Mouse (Mus musculus) left cerebral cortex, postnatal 25 days (tissue): ENCODE data around the gene Nr4a1. TPM values are rescaled to one million over a fixed set of nuclear protein-coding genes. Genes with fewer than 3 reads are reported as not detected.

Source experiments
- DNase-seq, 2 experiments: peaks; one replicate each; pipeline ENCODE4 v3.0.0; 2022; ENCODE audit warnings: low spot score in 2 of 2, mixed read lengths in 1 of 2
- intact Hi-C: fragments of 180-260 bp; cut with DNase I; formaldehyde crosslinking; loops from one replicate; pipeline ENCODE4 v1.15.1; 2025
- total RNA-seq, 2 experiments: library from RNA; stranded (reverse); gene quantifications; 2 replicates each; pipeline ENCODE4 v1.2.3; 2021

The Nr4a1 gene
- total RNA-seq, 2 experiments from 2014 or later = 111 to 133 TPM

DNA sequence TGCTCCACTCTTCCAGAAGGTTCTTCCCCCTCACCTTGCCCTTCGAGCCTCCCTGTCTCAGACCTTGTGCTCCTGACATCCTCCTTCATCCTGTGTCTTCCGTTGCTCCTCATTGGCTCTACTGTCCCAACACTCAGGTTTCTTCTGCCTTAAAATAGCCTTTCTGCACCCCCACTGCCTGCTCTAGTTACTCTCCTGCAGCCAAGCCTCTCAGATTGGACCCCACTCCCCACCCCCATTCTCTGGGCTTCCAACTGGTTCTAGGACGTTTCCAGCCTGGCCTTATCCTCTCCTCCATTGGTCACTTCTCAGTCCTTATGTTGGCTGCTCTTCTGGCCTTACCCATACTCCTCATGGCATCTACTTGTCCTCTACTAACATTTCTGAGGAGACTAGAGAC is 48.1 kb downstream of the Nr4a1 start:
- intact Hi-C loops = no loop called here
- no peak for DNase-seq

DNA sequence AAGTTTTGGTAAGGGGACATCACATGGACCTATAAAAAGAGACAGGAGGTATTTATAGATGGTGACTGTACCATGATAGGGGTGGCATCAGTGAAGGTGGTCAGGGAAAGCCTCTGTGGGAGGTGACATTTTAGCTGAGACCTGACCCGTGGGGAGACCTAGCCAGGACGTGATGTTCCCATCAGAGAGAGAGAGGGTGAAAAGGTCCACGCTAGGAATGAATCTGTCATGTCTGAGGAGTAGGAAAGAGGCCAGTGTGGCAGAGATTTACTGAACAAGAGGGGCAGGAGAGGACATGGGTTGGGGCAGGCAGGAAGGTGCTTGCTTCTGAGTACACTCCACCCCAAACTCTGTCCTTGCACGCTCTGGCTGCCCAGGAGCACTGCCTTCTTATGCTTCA is 49.8 kb downstream of the Nr4a1 start:
- intact Hi-C loops = no loop called here
- DNase-seq = no peak

DNA sequence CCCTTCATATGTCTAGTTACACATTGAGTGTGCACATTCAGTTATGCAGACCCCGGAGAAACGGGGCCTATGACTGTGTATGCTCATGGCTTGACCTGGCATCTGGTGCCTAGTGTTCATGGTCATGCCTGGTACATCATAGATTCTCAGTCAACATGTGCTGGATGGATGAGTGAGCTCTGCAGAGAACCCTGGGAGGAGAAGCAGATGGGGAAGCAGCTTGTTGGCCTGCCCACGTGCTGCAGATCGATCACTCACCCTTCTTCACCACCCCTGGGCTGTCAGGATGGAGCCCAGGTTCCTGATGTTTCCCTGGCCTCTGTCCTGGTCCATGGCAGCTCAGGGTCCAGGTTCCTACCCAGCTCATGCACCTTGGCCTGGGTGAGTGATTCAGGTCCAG is 52.4 kb downstream of the Nr4a1 start:
- intact Hi-C loops = no loop called here
- peak in 1 of 2 experiments; percentile 74 for DNase-seq

DNA sequence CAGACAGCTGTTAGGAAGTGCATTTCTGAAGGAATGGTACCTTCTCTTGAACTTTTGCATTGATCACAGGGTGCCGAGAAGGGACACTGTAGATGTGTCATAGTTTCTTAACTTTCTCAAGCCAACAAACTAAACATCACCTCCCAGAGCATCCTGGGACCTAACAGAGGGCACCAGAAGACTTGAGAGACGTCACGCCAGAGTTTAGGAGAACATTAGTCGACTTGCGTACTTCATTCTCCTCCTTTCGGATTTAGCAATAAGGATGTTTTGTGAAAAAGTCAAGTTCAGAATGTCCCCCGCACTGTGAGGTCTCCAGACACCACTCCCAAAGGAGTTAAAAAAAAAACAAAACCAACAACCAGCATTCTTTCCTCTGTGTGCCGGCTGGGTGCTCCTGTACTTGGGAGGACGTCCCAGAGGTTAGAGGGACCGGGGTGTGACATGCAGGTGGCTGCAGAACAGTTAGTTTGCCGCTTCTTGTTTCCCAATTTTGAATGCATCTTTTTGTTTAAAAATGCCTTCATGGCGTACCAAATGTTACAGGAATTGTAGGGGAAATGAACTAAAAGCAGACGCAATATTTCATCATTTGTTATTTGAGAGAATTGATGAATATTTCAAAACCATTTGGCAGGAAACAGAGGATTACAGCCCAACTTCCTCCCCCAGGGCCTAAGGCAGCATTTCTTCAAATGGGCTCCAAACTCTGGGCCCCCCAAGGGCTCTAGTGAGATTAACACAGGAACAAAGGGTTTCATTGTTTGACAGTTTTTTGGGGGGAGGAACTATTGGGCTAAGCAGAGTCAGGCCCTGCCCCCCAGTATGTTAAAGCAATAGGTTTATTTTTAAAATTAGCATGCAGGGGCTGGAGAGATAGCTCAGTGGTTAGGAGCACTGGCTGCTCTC is 54.6 kb downstream of the Nr4a1 start:
- DNase-seq = no peak
- intact Hi-C loops = no loop called here

DNA sequence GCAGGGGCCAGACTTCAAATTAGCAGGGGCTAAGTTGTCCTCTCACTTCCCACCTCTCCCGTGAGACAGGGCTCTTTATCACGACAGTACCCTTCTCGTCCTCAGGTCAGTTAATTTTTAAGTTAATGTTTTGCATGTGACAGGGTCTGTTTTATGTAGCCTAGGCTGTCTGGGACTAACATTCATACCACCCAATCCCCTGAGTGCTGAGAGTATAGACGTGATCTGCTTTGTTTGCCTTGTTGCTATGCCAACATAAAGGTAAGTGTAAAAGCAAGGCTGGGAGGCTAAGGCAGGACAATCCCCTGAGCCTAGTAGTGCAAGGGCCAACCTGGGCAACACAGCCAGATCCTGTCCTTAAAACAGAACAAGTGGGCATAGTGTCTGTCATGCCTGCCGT is 55.4 kb downstream of the Nr4a1 start:
- DNase-seq = no peak
- intact Hi-C loops = no loop called here

DNA sequence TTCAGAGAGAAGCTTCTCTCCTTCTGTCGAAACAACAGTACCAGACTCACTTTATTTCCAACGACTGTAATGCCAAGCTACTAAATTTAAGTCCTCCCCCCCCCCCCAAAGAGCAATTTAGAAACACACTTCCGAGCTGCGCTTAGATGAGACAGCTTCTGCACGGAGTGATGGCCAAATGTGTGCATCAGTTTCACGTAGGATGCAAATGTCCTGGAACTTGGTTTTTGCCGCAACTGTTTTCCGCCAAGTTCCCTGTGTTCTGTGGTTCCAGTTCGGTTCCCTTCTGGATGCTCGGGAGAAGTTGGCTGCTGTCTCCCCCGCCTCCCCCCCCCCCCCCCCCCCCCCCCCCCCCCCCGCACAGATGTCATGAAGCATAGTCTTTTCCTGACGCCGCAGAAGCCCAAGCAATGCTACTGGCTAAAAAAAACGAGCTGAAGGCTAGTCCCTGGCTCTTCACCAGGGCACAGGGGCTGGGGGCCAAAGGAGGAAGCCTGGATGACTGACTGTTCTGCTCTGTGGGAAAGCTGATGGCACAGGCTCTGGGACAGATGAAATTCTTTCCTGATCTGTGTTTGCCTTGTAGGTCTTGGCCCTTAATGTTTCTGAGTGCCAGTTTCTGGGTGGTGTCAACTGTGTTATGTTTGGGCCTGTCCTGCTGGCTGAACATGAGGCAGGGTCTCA is 57.2 kb downstream of the Nr4a1 start:
- DNase-seq = peak; percentile 47 to 85
- intact Hi-C loops = loop anchor here (2.0 to 5.0 kb wide), 2 partner anchors 72 to 89 kb away; partner anchors contain the start of gene Grasp

DNA sequence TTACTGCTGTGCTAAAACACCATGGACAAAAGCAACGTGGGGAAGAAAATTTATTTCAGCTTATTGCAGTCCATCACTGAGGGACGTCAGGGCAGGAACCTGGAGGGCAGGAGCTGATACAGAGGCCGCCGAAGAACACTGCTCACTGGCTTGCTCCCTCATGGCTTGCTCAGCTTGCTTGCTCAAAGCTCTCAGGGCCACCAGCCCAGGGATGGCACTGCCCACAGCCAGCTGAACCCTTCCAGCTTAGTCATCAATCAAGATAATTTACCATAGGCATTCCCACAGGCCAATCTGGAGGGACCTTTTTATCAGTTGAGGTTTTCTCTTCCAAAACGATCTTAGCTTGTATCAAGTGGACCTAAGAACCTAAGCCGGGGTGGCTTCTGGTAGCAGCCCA is 57.9 kb downstream of the Nr4a1 start:
- intact Hi-C loops = loop anchor here (5.0 kb wide), 1 partner anchor 90 kb away; the partner anchor contains the start of gene Grasp
- no peak for DNase-seq

DNA sequence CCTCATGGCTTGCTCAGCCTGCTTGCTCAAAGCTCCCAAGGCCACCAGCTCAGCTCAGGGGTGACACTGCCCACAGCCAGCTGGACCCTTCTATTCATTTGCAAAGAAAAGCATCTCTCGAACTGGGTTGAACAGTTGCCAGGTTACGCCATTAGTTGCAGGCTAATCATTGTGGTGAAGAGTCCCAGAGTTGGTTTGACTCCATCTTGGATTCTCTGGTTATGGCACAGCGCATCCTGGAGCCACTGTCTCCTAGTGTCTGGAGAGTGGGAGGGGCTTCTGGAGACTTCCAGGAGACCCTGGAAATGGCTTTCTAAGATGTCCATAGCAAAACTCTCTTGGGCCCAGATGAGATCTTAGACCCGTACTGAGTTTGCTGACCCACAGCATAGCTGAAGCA is 61.3 kb downstream of the Nr4a1 start:
- intact Hi-C loops = loop anchor here (2.0 kb wide), 1 partner anchor 31 kb away; the partner anchor contains the start of gene Atg101
- DNase-seq = no peak

DNA sequence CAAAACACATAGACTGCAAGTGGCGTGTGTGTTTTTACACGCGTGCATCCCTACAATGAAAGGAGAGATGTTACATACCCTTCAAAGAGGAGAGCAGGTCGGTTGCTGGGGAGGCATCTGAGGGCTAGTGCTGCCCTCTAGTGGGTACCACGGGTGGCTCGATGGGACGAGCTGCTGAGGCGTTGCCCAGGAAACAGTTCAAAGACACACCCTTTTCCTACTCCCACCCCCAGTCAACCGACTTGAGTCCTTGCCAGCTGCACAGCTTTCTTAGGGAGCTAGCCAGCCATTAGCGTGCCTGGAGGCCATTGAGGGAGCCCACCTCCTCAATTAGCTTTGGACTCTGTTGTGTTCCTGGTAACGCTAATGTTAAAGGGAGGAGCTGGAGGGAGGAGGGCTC is 61.8 kb downstream of the Nr4a1 start:
- intact Hi-C loops = loop anchor here (2.0 kb wide), 1 partner anchor 31 kb away; the partner anchor contains the start of gene Atg101
- DNase-seq = peak; percentile 94 to 97

DNA sequence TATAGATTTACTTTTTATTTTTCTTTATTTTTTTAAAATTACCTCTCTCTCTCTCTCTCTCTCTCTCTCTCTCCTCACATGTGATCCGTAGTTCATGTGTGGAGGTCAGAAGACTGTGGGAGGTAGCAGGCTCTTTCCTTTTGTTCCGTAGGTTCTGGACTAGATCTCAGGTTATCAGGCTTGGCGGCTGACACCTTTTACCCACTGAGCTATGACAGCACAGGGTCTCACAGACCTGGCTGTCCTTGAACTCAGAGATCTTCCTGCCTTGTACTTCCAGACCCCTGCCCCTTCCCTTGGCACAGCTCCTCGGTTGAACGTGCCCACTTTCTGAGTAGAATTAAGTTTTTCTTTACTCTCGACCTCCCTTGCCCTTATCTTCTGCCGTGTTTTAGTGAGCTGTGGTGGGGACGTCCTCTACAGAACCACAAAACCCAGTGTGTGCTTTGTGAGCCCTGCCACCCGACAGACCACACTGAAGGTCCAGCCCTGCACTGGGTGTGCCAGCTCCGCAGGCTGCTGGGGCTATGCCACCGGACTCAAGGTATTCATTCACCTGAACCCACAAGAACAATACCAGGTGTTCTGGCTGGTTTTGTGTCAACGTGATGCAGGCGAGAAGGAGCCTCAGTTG is 62.3 kb downstream of the Nr4a1 start:
- intact Hi-C loops = no loop called here
- no peak for DNase-seq

DNA sequence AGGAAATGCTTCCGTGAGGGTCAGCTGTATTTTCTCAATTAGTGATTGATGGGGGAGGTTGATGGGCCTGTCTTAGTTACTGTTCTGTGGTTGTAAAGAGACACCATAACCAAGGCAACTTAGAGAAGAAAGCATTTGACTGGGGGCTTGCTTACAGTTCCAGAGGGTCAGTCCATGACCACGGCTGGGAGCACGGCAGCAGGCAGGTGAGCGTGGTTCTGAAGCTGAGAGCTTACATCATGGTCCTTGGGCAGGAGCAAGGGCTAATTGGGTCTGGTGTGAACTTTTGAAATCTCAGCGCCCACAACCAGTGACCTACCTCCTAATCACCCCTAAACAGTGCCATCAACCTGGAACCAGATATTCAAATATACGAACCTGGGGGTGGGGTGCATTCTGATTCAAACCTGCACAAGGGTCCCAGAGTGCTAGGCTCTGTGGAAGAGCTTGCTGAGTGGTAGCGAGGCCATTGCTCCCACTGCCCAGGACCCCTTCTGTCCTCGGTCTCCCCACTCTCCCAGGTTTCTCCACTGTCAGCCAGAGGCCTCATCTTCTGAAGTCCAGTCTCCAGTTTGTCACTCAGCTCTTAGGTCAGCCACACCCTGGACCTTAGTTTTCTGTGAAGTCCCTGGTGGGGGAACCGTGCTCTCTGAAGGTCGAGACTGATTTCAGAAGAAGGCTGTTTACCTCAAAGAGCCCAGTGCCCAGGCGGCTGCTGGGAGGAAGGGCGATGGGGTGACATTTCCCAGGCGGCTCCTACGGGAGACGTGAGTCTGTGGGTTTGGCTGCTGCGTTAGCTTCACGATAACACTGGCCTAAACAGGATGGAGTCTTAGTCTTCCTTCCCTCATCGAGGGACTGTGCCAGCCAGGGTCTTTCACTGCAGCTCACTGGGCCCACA is 63.1 kb downstream of the Nr4a1 start:
- DNase-seq = no peak
- intact Hi-C loops = no loop called here

DNA sequence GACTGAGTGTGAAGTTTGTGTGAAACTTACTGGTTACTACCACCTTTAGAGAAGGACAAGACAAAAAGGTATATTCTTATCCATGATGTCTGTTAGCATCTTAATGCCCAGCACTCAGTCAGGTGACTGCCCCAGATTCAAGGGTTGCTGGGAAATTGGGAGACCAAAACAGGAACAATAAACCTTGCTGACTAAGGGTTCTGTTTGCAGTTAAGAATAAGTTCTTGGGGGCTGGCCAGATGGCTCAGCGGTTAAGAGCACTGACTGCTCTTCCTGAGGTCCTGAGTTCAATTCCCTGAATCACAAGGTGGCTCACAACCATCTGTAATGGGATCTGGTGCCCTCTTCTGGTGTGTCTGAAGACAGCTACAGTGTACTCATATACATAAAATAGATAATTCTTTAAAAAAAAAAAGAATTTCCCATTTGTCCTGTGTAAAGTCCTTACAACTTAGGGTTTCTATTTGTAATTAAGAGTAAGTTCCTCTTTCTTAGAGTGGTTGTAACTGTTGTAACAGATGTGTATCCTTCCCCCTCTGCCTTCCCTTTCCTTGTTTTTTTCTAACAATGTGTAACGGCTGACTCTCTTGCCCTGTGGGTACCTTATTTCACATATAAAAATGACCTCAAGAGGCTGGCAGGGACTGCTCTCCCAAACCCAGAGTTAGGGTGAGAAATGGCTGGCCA is 63.9 kb downstream of the Nr4a1 start:
- no peak for DNase-seq
- intact Hi-C loops = no loop called here

DNA sequence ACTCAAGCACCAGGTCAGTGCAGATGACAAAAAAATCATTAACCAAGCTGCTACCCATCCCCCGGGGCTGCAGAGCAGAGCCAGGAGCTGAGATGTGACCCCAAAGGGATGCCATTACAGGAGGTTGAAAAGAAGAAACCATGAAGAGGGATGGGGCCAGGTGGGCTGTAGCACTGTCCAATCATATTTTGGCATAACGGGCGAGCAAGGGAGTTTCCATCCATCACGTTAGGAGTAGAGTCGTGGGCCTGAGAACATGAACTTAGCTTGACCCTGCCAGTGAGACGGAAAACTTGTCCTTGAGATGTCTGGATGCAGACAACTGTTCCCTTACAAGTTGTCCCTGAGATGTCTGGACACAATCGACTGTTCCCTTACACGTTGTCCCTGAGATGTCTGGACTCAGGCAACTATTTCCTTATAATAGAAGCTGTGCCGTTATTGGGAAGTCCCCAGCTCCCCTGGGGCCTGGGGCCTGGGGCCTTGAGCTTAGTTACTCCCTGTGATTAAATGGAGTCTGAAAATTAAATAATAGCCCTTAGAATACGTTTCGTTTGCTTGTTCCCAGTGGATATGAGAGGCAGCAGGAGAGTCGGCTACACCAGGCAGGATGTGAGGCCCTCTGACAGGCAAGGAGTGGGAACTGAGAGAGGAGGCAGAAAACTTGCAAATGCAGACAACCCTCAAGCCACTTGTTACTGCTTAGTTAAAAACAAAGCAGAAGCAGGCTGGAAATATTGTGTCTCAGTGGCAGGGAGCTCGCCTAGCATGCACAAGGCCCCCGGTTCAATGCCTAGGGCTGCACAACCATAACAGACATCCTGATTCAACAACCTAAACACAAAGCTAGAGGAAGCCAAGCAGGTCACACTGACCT is 65.1 kb downstream of the Nr4a1 start:
- intact Hi-C loops = no loop called here
- no peak for DNase-seq

DNA sequence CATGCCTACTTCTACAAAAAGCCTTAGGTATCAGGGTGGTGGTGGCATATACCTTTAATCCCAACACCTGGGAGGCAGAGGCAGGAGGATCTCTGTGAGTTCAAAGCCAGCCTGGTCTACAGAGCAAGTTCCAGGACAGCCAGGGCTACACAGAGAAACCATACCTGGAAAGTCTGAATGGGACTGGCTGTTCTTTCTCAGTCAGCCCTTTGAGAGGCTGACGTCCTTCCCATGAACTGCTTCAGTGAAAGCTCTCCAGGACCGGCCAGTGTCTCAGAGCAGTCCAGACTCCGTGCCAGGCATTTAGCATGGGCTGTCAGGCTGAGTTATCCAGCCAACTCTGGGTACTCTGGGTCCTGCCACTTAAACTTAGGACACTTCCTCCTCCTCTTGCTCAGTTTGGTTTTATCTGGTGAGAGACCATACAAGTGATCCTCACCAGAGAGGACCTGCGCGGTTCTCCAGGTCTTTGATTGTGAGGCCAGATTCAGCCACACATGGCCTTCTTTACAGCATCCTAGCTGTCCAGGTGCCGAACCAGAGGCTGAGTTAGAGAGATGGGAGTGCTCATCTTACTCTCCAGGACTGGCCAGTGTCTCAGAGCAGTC is 66.0 kb downstream of the Nr4a1 start:
- DNase-seq = no peak
- intact Hi-C loops = no loop called here

DNA sequence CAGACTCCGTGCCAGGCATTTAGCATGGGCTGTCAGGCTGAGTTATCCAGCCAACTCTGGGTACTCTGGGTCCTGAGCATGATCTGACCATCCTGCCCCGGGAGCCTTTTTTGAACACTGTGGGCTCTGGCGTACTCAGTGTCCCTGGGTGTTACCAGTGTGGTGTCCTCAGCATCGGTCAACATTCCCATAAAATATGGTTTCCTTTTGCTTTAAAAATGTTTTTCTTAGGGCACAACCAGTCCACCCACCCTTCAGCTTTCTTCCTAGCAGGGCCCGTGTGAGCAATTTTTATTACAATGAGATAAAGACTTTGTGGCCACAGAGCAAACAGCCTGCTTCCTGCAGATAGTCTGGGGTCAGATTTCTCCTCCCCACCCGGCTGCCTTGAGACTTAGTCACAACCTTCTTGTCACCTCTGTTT is 66.6 kb downstream of the Nr4a1 start:
- no peak for DNase-seq
- intact Hi-C loops = no loop called here

DNA sequence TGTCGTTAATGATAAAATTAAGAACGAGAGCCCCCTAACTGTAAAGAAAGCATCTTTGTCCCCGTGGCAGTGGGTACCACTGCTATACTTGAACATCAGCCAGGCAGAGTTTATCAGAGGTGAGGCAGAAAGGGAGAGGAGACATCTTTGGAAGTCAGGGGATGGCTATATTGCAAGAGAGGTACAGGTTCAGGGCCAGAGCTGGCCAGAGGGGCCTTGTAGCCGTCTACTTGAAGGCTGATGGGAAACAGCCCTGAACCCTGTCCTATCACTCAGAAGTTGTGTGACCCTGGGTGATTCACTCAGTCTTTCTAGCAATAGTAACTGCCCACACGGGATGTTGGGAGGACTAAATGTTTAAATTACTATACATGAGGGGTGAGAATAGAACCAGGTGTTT is 67.1 kb downstream of the Nr4a1 start:
- intact Hi-C loops = no loop called here
- DNase-seq = no peak

DNA sequence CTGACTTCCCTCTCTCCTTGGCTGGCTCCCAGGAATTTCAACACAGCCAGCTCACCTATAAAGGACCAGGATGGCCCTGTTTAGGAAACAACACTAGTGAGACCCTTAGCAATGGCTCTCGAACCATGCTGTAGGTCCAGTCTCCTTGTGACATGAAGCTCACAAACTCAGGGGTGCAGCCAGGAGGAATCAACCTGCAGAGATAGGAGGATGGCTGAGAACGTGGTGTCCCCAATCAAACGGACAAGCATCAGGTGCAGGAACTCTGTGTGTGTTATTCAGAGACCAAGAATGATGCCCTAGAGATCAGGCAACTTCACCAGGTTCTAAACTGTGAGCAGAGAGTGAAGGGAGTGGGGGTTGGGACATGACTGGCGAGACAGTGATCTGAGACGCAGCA is 68.0 kb downstream of the Nr4a1 start:
- DNase-seq = no peak
- intact Hi-C loops = no loop called here
